Mouse (Mus musculus): ENCODE data around the gene Olfr549. TPM values are rescaled to one million over a fixed set of nuclear protein-coding genes. Genes with fewer than 3 reads are reported as not detected.

The Olfr549 gene
- total RNA-seq (2014; rRNA removed) (not detected in 2 replicates), polyA plus RNA-seq (2012; rRNA removed) (not detected in 2 replicates)

DNA sequence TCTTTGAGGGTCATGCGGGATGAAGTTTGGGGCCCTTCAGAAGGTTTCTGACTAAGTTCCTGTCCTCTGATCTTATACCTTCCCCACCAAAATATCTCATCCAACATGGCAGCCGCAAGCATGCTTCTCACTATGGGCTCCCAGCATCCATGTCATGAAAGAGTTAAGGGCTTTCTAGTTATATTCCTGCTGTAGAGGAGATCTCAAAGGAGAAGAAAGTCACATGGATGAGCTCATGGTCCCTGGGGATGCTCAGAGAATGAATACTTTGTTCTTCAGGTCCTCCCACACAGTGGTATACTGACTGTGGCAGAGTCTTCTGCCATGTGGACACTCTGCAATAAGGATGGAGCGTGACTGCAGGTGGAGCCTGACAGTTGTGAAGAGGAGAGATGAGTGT is at the start of gene Olfr549:
Olfr549 (plus strand) TSS at position 301 of the 400 bp plus-strand sequence.
- H3K4me1 ChIP-seq (ENCODE audit: control insufficient read depth, insufficient read depth, low read length), result no peaks in the 10 kb centered on the region
- no peaks in the 10 kb centered on the region for H3K36me3 ChIP-seq (ENCODE audit: control insufficient read depth, insufficient read depth, low read length)
- no peak within 1 kb of the TSS for H3K4me3 ChIP-seq (ENCODE audit: insufficient read depth, low read depth, low read length)
- 88% methylated on average over 3 of the region's 3 CpGs for WGBS
- H3K9ac ChIP-seq (ENCODE audit: low read depth, low read length), result no peak within 1 kb of the TSS
- no peak within 1 kb of the TSS for H3K27ac ChIP-seq (replicated peaks; ENCODE audit: insufficient read depth, low read depth, low read length)
- H3K27me3 ChIP-seq (ENCODE audit: control insufficient read depth, insufficient read depth, low read length), result no peaks in the 10 kb centered on the region
- no peaks in the 10 kb centered on the region for H3K79me2 ChIP-seq (ENCODE audit: control insufficient read depth, insufficient read depth, low read length)
- no peak for DNase-seq (ENCODE audit: extremely low read depth, low read depth, low spot score)
- no peak for TF ChIP-seq CTCF (IDR thresholded peaks at IDR 0.05; ENCODE audit: low read depth, low read length)
- no peak for TF ChIP-seq POLR2A (IDR thresholded peaks at IDR 0.05; ENCODE audit: extremely low read depth, insufficient read depth, low read length)

DNA sequence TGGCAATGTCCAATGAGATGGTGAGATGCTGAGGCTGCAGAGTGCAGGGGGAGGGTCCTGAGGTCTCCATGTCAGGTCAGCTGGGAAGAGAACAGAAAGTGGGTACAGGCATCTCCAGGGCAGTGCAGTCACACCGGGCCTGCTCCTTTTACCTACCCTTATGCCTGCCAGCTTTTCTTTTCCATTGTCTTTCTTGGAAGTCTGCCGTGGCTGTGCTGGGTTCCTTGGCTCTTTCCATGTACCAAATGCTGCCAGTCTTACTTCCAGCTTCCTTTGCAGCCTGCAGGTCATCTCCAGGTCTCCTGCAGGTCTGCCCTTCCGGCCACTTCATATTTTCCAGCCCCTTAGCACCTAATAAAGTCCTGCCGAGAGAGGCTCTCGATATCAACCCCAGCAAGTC is 47.7 kb upstream of the Olfr549 start:
- WGBS, result 72% methylated on average over 5 of the region's 5 CpGs
- Histone ChIP-seq H3K36me3 (ENCODE audit: control insufficient read depth, insufficient read depth, low read length) (no peaks in the 10 kb centered on the region), H3K27ac (replicated peaks; ENCODE audit: insufficient read depth, low read depth, low read length) (no peak overlapping the region), H3K9ac (ENCODE audit: low read depth, low read length) (no peak overlapping the region), H3K27me3 (ENCODE audit: control insufficient read depth, insufficient read depth, low read length) (peaks cover 3% of the 10 kb centered on the region; the same call in 1 of the 2 replicates), H3K4me1 (ENCODE audit: control insufficient read depth, insufficient read depth, low read length) (no peaks in the 10 kb centered on the region), H3K79me2 (ENCODE audit: control insufficient read depth, insufficient read depth, low read length) (no peaks in the 10 kb centered on the region), H3K4me3 (ENCODE audit: insufficient read depth, low read depth, low read length) (no peak overlapping the region)
- TF ChIP-seq CTCF (IDR thresholded peaks at IDR 0.05; ENCODE audit: low read depth, low read length), result no peak
- no peak for TF ChIP-seq POLR2A (IDR thresholded peaks at IDR 0.05; ENCODE audit: extremely low read depth, insufficient read depth, low read length)
- no peak for DNase-seq (ENCODE audit: extremely low read depth, low read depth, low spot score)

DNA sequence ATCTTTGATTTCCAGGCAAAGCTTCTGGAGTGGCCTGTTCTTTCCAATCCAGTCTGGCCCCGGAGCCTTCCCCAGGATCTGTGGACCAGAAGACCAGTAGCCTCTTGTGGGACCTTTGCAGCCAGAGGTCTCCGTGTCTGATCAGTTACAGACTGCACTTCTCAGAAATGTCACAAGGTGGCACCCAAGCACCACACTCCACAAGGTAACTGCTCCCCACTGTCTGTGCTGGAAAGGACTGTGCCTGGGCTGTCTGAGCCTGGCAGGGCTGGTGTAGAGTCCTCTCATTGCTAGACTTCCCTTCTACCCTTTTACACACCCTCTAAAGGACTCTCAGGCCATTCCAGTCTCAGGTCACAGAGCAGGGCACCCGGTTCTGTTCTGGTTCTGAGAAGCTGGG is 42.8 kb upstream of the Olfr549 start:
- TF ChIP-seq POLR2A (IDR thresholded peaks at IDR 0.05; ENCODE audit: extremely low read depth, insufficient read depth, low read length) (no peak), CTCF (IDR thresholded peaks at IDR 0.05; ENCODE audit: low read depth, low read length) (peak; percentile 88)
- Histone ChIP-seq H3K79me2 (ENCODE audit: control insufficient read depth, insufficient read depth, low read length) (no peaks in the 10 kb centered on the region), H3K4me3 (ENCODE audit: insufficient read depth, low read depth, low read length) (no peak overlapping the region), H3K9ac (ENCODE audit: low read depth, low read length) (no peak overlapping the region), H3K4me1 (ENCODE audit: control insufficient read depth, insufficient read depth, low read length) (no peaks in the 10 kb centered on the region), H3K36me3 (ENCODE audit: control insufficient read depth, insufficient read depth, low read length) (no peaks in the 10 kb centered on the region), H3K27me3 (ENCODE audit: control insufficient read depth, insufficient read depth, low read length) (peaks cover 3% of the 10 kb centered on the region; the same call in 1 of the 2 replicates), H3K27ac (replicated peaks; ENCODE audit: insufficient read depth, low read depth, low read length) (no peak overlapping the region)
- peak; percentile 51 for DNase-seq (ENCODE audit: extremely low read depth, low read depth, low spot score)
- WGBS, result 41% methylated on average over 3 of the region's 3 CpGs

DNA sequence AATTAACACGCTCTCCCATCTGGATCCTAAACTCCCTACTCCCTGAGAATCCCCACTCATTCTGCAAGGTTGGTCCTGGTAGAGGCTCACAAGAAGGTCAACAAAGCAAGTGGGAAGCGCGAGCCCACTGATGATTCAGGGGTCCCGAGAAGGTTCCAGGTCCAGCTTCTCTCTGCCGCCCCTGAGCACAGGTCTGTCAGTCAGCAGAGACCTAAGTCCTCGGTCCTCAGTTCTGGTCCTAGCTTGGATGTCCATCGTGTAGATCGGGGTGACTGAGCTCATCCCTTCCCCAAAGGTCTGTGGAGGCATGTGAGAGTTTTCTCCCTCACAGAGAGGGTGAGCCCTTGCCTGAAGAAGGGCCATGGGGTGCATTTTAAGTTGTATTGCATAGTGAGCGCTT is 41.6 kb upstream of the Olfr549 start:
- H3K4me3 ChIP-seq (ENCODE audit: insufficient read depth, low read depth, low read length), result no peak overlapping the region
- no peaks in the 10 kb centered on the region for H3K79me2 ChIP-seq (ENCODE audit: control insufficient read depth, insufficient read depth, low read length)
- no peaks in the 10 kb centered on the region for H3K27me3 ChIP-seq (ENCODE audit: control insufficient read depth, insufficient read depth, low read length)
- no peak for DNase-seq (ENCODE audit: extremely low read depth, low read depth, low spot score)
- no peak overlapping the region for H3K9ac ChIP-seq (ENCODE audit: low read depth, low read length)
- H3K4me1 ChIP-seq (ENCODE audit: control insufficient read depth, insufficient read depth, low read length), result no peaks in the 10 kb centered on the region
- H3K27ac ChIP-seq (replicated peaks; ENCODE audit: insufficient read depth, low read depth, low read length), result no peak overlapping the region
- TF ChIP-seq CTCF (IDR thresholded peaks at IDR 0.05; ENCODE audit: low read depth, low read length) (no peak), POLR2A (IDR thresholded peaks at IDR 0.05; ENCODE audit: extremely low read depth, insufficient read depth, low read length) (no peak)
- 89% methylated on average over 9 of the region's 9 CpGs for WGBS
- no peaks in the 10 kb centered on the region for H3K36me3 ChIP-seq (ENCODE audit: control insufficient read depth, insufficient read depth, low read length)

DNA sequence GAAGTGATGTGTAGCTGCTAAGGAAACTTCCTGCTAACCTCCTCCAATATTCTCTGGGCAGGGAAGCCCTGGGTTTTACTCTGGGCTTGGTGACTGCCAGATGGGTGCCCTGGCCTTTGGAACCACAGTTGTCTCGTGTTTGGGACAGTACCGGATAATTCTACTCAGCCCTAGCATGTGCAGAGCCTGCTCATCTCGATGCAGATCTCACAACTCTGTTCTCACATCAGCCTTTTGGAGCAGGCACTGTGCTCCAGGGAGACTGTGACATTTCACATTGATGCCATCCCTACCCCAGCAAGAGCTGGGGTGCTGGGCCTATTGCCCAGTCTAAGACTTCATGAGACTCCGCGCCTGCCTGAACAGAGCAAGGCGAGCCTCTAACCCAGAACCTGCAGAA is 41.0 kb upstream of the Olfr549 start:
- H3K4me3 ChIP-seq (ENCODE audit: insufficient read depth, low read depth, low read length), result no peak overlapping the region
- 0 out of 2 replicates have a peak, but pooled peaks cover 1% of the 10 kb centered on the region for H3K4me1 ChIP-seq (ENCODE audit: control insufficient read depth, insufficient read depth, low read length)
- DNase-seq (ENCODE audit: extremely low read depth, low read depth, low spot score), result no peak
- H3K27ac ChIP-seq (replicated peaks; ENCODE audit: insufficient read depth, low read depth, low read length), result no peak overlapping the region
- no peaks in the 10 kb centered on the region for H3K79me2 ChIP-seq (ENCODE audit: control insufficient read depth, insufficient read depth, low read length)
- no peaks in the 10 kb centered on the region for H3K36me3 ChIP-seq (ENCODE audit: control insufficient read depth, insufficient read depth, low read length)
- no peak overlapping the region for H3K9ac ChIP-seq (ENCODE audit: low read depth, low read length)
- no peak for TF ChIP-seq POLR2A (IDR thresholded peaks at IDR 0.05; ENCODE audit: extremely low read depth, insufficient read depth, low read length)
- TF ChIP-seq CTCF (IDR thresholded peaks at IDR 0.05; ENCODE audit: low read depth, low read length), result no peak
- 84% methylated on average over 6 of the region's 6 CpGs for WGBS
- H3K27me3 ChIP-seq (ENCODE audit: control insufficient read depth, insufficient read depth, low read length), result no peaks in the 10 kb centered on the region

DNA sequence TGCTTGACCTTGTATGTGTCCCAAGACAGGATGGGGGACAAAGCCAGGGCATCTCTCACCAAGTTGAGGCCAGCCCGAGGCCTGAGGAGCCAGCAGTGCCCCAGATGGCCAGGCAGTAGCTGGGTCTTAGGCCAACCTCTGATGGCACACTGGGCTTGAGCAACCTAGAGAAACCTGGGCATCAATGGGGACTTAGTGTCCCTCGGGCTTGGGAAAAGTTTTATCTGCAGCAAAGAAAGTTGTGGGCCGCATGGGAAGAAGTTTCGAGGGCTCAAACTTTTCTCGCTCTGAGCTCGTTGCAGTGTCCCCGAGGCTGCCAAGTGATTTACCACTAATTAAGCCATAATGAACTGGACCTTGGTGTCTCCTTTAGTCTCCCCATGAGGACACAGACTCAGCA is 39.9 kb upstream of the Olfr549 start:
- Histone ChIP-seq H3K36me3 (ENCODE audit: control insufficient read depth, insufficient read depth, low read length) (no peaks in the 10 kb centered on the region), H3K27ac (replicated peaks; ENCODE audit: insufficient read depth, low read depth, low read length) (no peak overlapping the region), H3K9ac (ENCODE audit: low read depth, low read length) (no peak overlapping the region), H3K4me1 (ENCODE audit: control insufficient read depth, insufficient read depth, low read length) (0 out of 2 replicates have a peak, but pooled peaks cover 1% of the 10 kb centered on the region), H3K27me3 (ENCODE audit: control insufficient read depth, insufficient read depth, low read length) (no peaks in the 10 kb centered on the region), H3K79me2 (ENCODE audit: control insufficient read depth, insufficient read depth, low read length) (no peaks in the 10 kb centered on the region), H3K4me3 (ENCODE audit: insufficient read depth, low read depth, low read length) (no peak overlapping the region)
- no peak for DNase-seq (ENCODE audit: extremely low read depth, low read depth, low spot score)
- WGBS, result 87% methylated on average over 7 of the region's 7 CpGs
- TF ChIP-seq POLR2A (IDR thresholded peaks at IDR 0.05; ENCODE audit: extremely low read depth, insufficient read depth, low read length) (no peak), CTCF (IDR thresholded peaks at IDR 0.05; ENCODE audit: low read depth, low read length) (no peak)
